Mouse (Mus musculus) liver, embryonic 13.5 days (tissue): ENCODE measurements around the gene Rep15. TPM values are rescaled to one million over a fixed set of nuclear protein-coding genes. Genes with fewer than 3 reads are reported as not detected.

Source experiments
- ATAC-seq: fragments of 200-750 bp; cut with Nextera tagmentation; 2 replicates; pipeline ENCODE4 v1.8.0; 2017; ENCODE audit warnings: low read depth, mild to moderate bottlenecking, moderate number of reproducible peaks, moderate library complexity
- DNase-seq: peaks from one replicate; pipeline ENCODE4 v3.0.0; 2022
- H3K27ac ChIP-seq: fragments of 300-500 bp; sonication (generic); 2 replicates; pipeline ENCODE4 v1.5.1; 2015; ENCODE audit warnings: moderate library complexity, mild to moderate bottlenecking, inconsistent platforms
- H3K27me3 ChIP-seq: fragments of 300-500 bp; sonication (generic); 2 replicates; pipeline ENCODE4 v1.6.1; 2015; ENCODE audit warnings: mild to moderate bottlenecking, inconsistent platforms
- H3K36me3 ChIP-seq: fragments of 300-500 bp; sonication (generic); 2 replicates; pipeline ENCODE4 v1.6.1; 2015; ENCODE audit warnings: mild to moderate bottlenecking, inconsistent platforms
- H3K4me1 ChIP-seq: fragments of 300-500 bp; sonication (generic); replicated peaks from 2 replicates; pipeline ENCODE4 v1.6.1; 2015; ENCODE audit warnings: inconsistent platforms
- H3K4me2 ChIP-seq: fragments of 300-500 bp; sonication (generic); 2 replicates; pipeline ENCODE4 v1.6.1; 2015; ENCODE audit warnings: inconsistent platforms, mild to moderate bottlenecking, moderate library complexity
- H3K4me3 ChIP-seq: fragments of 300-500 bp; sonication (generic); replicated peaks from 2 replicates; pipeline ENCODE4 v1.5.1; 2015; ENCODE audit warnings: mild to moderate bottlenecking, inconsistent platforms
- H3K9ac ChIP-seq: fragments of 300-500 bp; sonication (generic); 2 replicates; pipeline ENCODE4 v1.6.1; 2015; ENCODE audit warnings: mild to moderate bottlenecking, inconsistent platforms
- H3K9me3 ChIP-seq: fragments of 300-500 bp; sonication (generic); replicated peaks from 2 replicates; pipeline ENCODE4 v1.6.1; 2016; ENCODE audit warnings: inconsistent platforms
- WGBS: fragments of 180-500 bp; shearing (Covaris S2); methylation state at CpG from one replicate; pipeline ENCODE4 v1.1.7; 2015; ENCODE audit not compliant: insufficient replicate concordance; 5-methylcytosine and 5-hydroxymethylcytosine counted together
- polyA plus RNA-seq: library from polyadenylated mRNA; unstranded; fragments of >200 nt; fragmentation: Nextera tagmentation; extraction: Ambion mirVana; gene quantifications from 2 replicates; pipeline ENCODE4 v1.2.1, GENCODE M21; 2015

Rep15 gene
- polyA plus RNA-seq, 1 experiment from 2014 or later, result 0.48 TPM

DNA sequence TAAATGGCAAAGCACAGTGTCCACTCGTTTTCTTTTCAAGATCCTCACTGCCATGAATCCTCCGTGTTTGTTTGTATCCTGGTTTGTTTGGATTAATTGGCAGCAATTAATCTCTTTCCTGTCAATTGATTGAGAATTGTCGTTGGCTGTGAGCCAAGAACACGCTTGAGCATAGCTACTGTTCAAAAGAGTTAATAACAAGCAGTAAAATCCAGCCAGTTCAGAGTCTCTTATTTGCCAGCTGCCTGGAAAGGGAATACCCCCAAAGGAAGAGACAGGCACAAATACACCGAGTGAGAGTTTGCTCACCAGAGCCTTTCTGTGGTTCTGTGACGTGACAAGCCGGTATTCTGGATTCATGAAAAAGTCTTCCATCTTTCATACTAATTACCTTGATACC is 29.6 kb downstream of the Rep15 start:
- Histone ChIP-seq H3K9ac (no peak overlapping the region), H3K36me3 (peaks cover 58% of the 10 kb centered on the region), H3K9me3 (no peaks in the 10 kb centered on the region), H3K4me1 (no peaks in the 10 kb centered on the region), H3K4me2 (no peak overlapping the region), H3K27me3 (no peaks in the 10 kb centered on the region), H3K4me3 (no peak overlapping the region), H3K27ac (no peak overlapping the region)
- WGBS, result 85% methylated on average over 7 of the region's 7 CpGs
- DNase-seq, result no peak
- ATAC-seq, result no peak

DNA sequence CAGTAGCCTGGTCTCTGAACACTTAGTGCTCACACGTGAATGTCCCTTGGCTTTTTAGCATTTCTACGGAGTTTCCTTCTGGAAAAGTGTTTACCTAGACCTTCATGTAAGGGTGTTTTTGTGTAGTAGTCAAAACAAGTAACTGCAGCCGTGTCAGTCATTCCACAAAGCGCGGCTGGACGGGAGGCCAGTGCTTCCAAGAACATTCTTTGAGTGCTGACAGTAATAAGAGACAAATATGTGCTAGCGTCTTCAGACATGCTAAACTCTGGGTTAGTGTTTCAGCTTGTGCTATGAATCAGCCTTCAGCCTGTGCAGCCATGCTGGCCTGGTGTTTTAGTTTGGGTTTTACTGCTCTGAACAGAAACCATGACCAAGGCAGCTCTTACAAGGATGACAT is 30.3 kb downstream of the Rep15 start:
- H3K27ac ChIP-seq, result no peak overlapping the region
- DNase-seq (no peak), ATAC-seq (no peak)
- peaks cover 62% of the 10 kb centered on the region for H3K36me3 ChIP-seq
- no peak overlapping the region for H3K4me2 ChIP-seq
- WGBS, result 75% methylated on average over 7 of the region's 7 CpGs
- no peaks in the 10 kb centered on the region for H3K27me3 ChIP-seq
- no peaks in the 10 kb centered on the region for H3K4me1 ChIP-seq
- no peaks in the 10 kb centered on the region for H3K9me3 ChIP-seq
- no peak overlapping the region for H3K4me3 ChIP-seq
- no peak overlapping the region for H3K9ac ChIP-seq

GRCm38 (mm10) chr6:147064226-147064943 is 32.0 kb downstream of the Rep15 start:
- Histone ChIP-seq H3K4me3 (no peak overlapping the region), H3K9me3 (no peaks in the 10 kb centered on the region), H3K27ac (no peak overlapping the region), H3K4me1 (no peaks in the 10 kb centered on the region), H3K4me2 (no peak overlapping the region), H3K27me3 (no peaks in the 10 kb centered on the region), H3K36me3 (peaks cover 63% of the 10 kb centered on the region), H3K9ac (no peak overlapping the region)
- WGBS, result 83% methylated on average over 10 of the region's 10 CpGs
- ATAC-seq (no peak), DNase-seq (no peak)

DNA sequence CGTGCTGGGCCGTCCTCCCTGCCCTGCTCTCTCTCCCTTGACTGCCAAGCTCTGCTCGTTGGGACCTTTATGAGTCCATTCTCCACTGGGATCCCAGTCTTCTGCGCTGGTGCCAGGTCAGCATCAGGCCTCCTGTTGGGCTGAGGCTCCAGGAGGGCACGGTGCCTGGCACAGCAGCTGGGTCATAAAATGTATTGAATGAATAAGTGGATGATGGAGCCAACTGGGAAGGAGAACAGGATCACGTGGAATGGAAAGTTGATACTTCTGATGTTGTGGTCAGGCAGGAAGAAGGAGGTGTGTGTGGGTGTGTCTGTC is 32.5 kb downstream of the Rep15 start:
- H3K36me3 ChIP-seq, result peaks cover 61% of the 10 kb centered on the region
- no peak overlapping the region for H3K9ac ChIP-seq
- no peak overlapping the region for H3K4me2 ChIP-seq
- ATAC-seq, result no peak
- no peaks in the 10 kb centered on the region for H3K9me3 ChIP-seq
- no peak overlapping the region for H3K27ac ChIP-seq
- no peaks in the 10 kb centered on the region for H3K4me1 ChIP-seq
- H3K4me3 ChIP-seq, result no peak overlapping the region
- no peak for DNase-seq
- no peaks in the 10 kb centered on the region for H3K27me3 ChIP-seq
- 83% methylated on average over 6 of the region's 6 CpGs for WGBS

GRCm38 (mm10) chr6:147075808-147076387 is 43.5 kb downstream of the Rep15 start:
- Histone ChIP-seq H3K27me3 (no peaks in the 10 kb centered on the region), H3K4me1 (no peaks in the 10 kb centered on the region), H3K36me3 (peaks cover 27% of the 10 kb centered on the region), H3K4me2 (no peak overlapping the region), H3K9me3 (no peaks in the 10 kb centered on the region), H3K4me3 (no peak overlapping the region), H3K9ac (no peak overlapping the region), H3K27ac (no peak overlapping the region)
- no peak for ATAC-seq
- WGBS, result 67% methylated on average over 5 of the region's 5 CpGs
- no peak for DNase-seq

- no peak overlapping the region for H3K4me3 ChIP-seq
- no peak overlapping the region for H3K27ac ChIP-seq
- H3K4me2 ChIP-seq, result no peak overlapping the region
- H3K9ac ChIP-seq, result no peak overlapping the region
- H3K27me3 ChIP-seq, result no peaks in the 10 kb centered on the region
- no peaks in the 10 kb centered on the region for H3K4me1 ChIP-seq
- DNase-seq (no peak), ATAC-seq (no peak)
- H3K9me3 ChIP-seq, result no peaks in the 10 kb centered on the region
- peaks cover 18% of the 10 kb centered on the region for H3K36me3 ChIP-seq
- 89% methylated on average over 8 of the region's 8 CpGs for WGBS
Measured at GRCm38 (mm10) chr6:147076878-147077277, 44.5 kb downstream of the Rep15 start.

- Histone ChIP-seq H3K27me3 (no peaks in the 10 kb centered on the region), H3K4me2 (no peak overlapping the region), H3K27ac (no peak overlapping the region), H3K36me3 (peaks cover 5% of the 10 kb centered on the region; the same call in 1 of the 2 replicates), H3K4me1 (no peaks in the 10 kb centered on the region), H3K9me3 (no peaks in the 10 kb centered on the region), H3K4me3 (no peak overlapping the region), H3K9ac (no peak overlapping the region)
- ATAC-seq (no peak), DNase-seq (no peak)
- 74% methylated on average over 10 of the region's 10 CpGs for WGBS
Measured at GRCm38 (mm10) chr6:147079919-147080318, 47.5 kb downstream of the Rep15 start.

Other genes starting within 250 kb of the Rep15 start
- 0.30 and 0.31 TPM in 2 replicates for gene Arntl2, start 236.5 kb upstream of the Rep15 start, polyA plus RNA-seq
- gene Smco2, start 182.5 kb upstream of the Rep15 start, polyA plus RNA-seq, result not detected in 2 replicates
- 9.0 and 13.6 TPM in 2 replicates for gene Ppfibp1, start 144.1 kb upstream of the Rep15 start, polyA plus RNA-seq
- gene 1700034J05Rik, start 78.2 kb upstream of the Rep15 start, polyA plus RNA-seq, result not detected in 2 replicates
- 69.5 and 75.8 TPM in 2 replicates for gene Mrps35, start 10.2 kb downstream of the Rep15 start, polyA plus RNA-seq
- not detected in 2 replicates for gene Mansc4, start 54.4 kb downstream of the Rep15 start, polyA plus RNA-seq
- 1.7 and 2.0 TPM in 2 replicates for gene Klhl42, start 58.8 kb downstream of the Rep15 start, polyA plus RNA-seq
- 0.07 TPM in 1 of 2 replicates, not detected in the other for gene Pthlh, start 231.6 kb downstream of the Rep15 start, polyA plus RNA-seq